Mouse (Mus musculus) hindlimb bud, embryonic 11.5 days (tissue): Measurements from ENCODE around the gene Higd2a.

Experiments used
- DNase-seq: peaks from one replicate; pipeline ENCODE4 v3.0.0-alpha.2; 2012; ENCODE audit warnings: low read depth, low spot score; ENCODE audit errors: extremely low spot score

Higd2a gene

DNA sequence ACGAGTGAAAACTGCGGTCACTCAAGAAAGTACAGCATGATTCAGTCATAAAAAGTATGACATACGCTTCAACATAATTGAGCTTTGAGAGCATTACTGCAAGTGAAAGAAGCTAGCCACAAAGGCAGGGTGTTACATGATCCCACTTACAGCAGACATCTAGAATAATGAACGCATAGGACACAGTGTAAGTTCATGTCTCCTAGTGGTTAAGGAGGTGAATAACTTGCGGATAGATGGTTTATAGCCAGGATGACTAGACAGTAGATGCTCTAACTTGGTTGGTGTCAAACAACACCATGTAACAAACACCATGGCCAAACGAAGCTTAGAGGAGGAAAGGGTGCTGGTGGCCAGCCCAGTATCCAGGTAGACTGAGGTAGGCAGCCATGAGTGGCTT lies 27.0 kb downstream of the Higd2a start:
- no peak for DNase-seq

DNA sequence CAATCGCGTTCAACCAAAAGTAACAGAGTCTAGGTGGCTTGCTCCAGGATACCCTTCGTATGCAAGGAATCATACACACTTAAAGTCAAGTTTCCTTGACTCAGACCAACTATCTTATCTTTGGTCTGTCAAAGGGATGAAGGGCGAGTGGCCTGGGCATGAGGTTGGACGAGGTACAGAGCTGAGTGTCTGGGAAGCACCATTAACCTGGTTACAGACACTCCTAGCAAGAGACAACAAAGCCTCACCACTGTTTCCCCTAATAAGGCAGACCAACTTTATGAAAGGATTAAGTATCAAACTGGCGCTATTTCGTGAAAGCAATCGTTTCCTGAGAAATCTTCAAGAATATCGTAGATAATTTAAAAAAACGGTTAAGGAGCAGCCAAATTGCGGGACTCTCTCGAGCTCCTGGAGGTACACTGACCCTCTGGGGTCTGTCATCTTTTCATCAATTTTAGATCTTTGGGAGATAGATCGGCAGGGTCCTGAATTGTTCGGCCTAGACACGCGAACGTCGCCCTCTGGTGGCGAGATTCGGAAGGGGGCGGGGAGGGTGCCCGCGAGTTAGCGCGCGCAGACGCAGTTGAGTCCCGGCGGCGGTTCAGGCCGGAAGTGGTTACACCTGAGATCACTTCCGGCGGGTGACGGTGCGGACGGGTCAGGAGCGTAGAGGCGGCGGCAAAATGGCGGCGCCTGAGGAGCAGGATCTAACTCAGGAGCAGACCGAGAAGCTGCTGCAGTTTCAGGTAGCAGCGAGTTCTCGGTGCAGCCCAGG lies 31.3 kb downstream of the Higd2a start, which contains the start of gene Faf2:
TSS of gene Faf2 (plus strand) at position 630 of the 778 bp plus-strand sequence.
- peak; percentile 81 for DNase-seq

DNA sequence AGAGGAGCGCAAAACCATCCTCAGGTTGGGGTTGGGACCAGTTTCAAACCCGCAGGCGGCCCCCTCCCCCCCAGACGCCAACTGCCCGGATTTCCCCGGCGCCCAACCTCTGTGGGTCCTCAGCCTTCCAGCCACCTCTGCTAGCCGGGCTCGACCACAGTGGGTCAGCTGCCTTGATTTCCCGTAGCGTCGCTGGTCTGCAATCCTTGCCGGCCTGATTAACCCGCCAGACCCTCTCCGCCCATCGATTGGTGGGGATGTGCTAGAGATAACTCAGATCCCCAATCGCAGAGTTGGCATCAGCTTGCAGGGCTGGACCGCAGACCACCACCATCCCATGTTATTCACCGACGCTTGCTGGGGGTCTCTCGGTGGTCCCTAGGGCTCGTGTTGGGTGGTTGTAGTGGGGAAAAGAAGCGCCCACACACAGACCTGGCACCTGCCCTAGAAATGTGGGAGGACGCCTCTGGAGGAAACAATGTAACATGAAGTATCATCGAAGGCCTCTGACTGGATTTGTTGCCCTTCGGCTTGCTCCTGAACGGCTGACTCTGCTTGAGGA lies 32.0 kb downstream of the Higd2a start:
- no peak for DNase-seq

DNA sequence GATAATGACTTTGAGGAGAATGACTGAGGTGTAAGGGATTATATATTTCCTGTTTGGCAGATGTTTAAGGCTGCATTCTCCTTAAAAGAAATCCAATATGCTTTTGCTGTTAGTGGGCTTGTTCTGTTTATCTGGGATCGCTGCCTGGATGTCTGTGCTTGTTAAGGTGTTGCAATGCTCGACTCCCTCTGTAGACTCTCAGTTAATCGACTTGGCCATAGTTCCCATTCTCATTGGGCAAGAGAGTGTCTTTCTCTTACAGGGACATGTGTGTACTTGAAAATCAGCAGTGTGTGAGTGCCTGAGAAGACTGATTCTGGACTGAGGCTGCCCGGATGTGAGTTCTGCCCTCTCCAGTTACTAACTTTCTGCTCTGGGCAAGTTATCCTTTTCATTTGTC lies 39.1 kb downstream of the Higd2a start:
- DNase-seq, result no peak

DNA sequence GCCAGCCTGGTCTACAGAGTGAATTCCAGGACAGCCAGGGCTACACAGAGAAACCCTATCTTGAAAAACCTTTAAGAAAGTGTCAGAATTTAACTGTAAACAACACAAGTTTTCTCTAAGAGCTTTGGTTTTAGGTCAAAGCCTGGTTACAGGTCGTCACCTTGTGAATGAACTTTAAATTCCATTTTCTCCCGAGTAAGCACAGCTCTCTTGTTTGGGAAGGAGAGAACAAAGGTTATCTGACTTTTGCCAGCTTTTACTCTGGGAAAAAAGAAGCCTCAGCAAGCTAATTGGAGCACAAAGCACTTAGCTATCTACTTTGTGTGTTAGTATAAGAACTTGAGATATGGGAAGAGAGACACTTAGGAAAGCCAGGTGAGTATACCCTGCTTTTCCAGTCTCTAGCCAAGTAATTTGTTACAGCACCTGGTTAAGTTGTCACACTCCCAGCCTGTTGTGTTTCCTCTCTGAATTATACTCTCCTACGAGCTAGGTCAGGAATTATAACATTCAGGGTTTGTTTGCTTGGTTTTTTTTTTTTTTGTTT lies 42.8 kb downstream of the Higd2a start:
- no peak for DNase-seq

DNA sequence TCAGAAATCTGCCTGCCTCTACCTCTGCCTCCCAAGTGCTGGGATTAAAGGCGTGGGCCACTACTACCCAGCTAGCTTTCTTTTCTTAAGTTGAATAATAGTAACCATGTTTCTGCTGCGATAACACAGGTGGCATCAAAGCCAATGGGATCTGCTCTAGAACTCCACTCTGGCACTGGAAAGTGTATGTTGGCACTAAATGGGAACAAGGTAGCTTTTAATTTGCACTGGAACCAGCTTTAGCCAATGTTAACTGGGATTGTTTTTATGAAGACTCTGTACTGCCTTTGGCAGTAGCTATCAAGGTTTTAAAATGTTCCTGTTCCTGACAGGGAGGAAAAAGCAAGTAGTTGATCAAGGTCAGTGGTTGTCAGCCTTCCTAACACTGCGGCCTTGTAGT lies 45.0 kb downstream of the Higd2a start:
- no peak for DNase-seq
